Mouse (Mus musculus): ENCODE data around the gene Rdh16. TPM values are rescaled to one million over a fixed set of nuclear protein-coding genes. Genes with fewer than 3 reads are reported as not detected.

The Rdh16 gene
- 0.19 TPM in 1 of 2 replicates, not detected in the other for polyA plus RNA-seq (2011; ENCODE audit: insufficient read depth, insufficient read length, low read depth, missing spikeins)

DNA sequence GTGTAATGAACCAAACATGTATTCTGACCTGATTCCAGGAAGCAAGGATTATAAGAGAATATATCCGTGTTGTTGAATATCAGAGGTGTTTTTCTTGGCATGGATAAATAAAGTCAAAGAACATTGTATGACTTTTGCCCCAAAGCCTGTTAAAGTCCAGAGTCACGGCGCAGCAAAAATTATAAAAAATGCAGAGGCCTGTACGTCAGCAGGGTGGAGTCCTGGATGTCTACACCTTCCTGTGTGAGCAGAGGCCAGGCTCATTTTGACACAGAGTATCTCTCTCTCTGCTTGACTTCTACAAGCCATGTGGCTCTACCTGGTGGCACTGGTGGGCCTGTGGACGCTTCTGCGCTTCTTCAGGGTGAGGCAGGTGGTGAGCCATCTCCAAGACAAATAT lies at the start of gene Rdh16:
TSS of gene Rdh16 (plus strand) at position 262 of the 400 bp plus-strand sequence.
- no peak within 1 kb of the TSS for H3K9ac ChIP-seq (ENCODE audit: low read depth, poor library complexity, severe bottlenecking)
- no peak within 1 kb of the TSS for H3K27ac ChIP-seq (ENCODE audit: insufficient read depth, low read length)
- H3K36me3 ChIP-seq (ENCODE audit: control insufficient read depth, insufficient read depth, low read length, poor library complexity, severe bottlenecking): no peaks in the 10 kb centered on the region
- peaks cover 4% of the 10 kb centered on the region for H3K9me3 ChIP-seq (replicated peaks; ENCODE audit: control insufficient read depth, insufficient read depth, low read length, poor library complexity, severe bottlenecking)
- H3K4me1 ChIP-seq (ENCODE audit: control insufficient read depth, insufficient read depth, low read length): no peaks in the 10 kb centered on the region
- no peaks in the 10 kb centered on the region for H3K27me3 ChIP-seq (ENCODE audit: control insufficient read depth, insufficient read depth, low read length, poor library complexity, severe bottlenecking)
- no peak within 1 kb of the TSS for H3K4me3 ChIP-seq (ENCODE audit: low read depth, low read length)
- TF ChIP-seq POLR2A (IDR thresholded peaks at IDR 0.05; ENCODE audit: insufficient read depth, low read length): no peak
- no peak for TF ChIP-seq CTCF (IDR thresholded peaks at IDR 0.05; ENCODE audit: low read depth, low read length)
- TF ChIP-seq EP300 (IDR thresholded peaks at IDR 0.05; ENCODE audit: insufficient read depth, low read depth, low read length): no peak

DNA sequence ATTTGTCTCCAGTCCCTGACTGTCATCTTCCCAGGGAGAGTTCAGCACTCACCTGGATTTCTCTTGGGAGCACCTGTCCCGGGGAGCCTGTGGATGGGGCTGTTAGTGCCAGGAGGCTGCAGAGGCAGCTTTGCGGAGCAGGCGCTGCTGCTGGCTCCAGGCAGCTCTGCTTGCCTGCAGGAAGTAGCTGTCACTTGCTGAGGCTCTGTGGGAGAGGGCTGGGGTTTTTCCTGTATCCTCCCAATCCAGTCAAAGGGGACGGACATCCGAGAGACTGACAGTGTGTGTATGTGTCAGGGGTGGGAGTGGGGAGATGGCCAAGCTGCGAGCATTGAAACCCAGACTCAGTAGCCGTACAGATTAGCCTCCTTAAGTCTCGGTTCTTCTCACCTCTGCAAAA lies 49.4 kb upstream of the Rdh16 start, which contains the start of gene Gpr182:
TSS of gene Gpr182 (minus strand) at position 185 of the 400 bp plus-strand sequence.
- peaks cover 8% of the 10 kb centered on the region for H3K4me1 ChIP-seq (ENCODE audit: control insufficient read depth, insufficient read depth, low read length)
- H3K27me3 ChIP-seq (ENCODE audit: control insufficient read depth, insufficient read depth, low read length, poor library complexity, severe bottlenecking): 0 out of 2 replicates have a peak, but pooled peaks cover 2% of the 10 kb centered on the region
- no peaks in the 10 kb centered on the region for H3K9me3 ChIP-seq (replicated peaks; ENCODE audit: control insufficient read depth, insufficient read depth, low read length, poor library complexity, severe bottlenecking)
- H3K36me3 ChIP-seq (ENCODE audit: control insufficient read depth, insufficient read depth, low read length, poor library complexity, severe bottlenecking): no peaks in the 10 kb centered on the region
- no peak within 1 kb of the TSS for H3K9ac ChIP-seq (ENCODE audit: low read depth, poor library complexity, severe bottlenecking)
- TF ChIP-seq CTCF (IDR thresholded peaks at IDR 0.05; ENCODE audit: low read depth, low read length) (no peak), EP300 (IDR thresholded peaks at IDR 0.05; ENCODE audit: insufficient read depth, low read depth, low read length) (no peak), POLR2A (IDR thresholded peaks at IDR 0.05; ENCODE audit: insufficient read depth, low read length) (no peak)
- peak within 1 kb of the TSS; percentile 23 for H3K4me3 ChIP-seq (ENCODE audit: low read depth, low read length)
- no peak within 1 kb of the TSS for H3K27ac ChIP-seq (ENCODE audit: insufficient read depth, low read length)

DNA sequence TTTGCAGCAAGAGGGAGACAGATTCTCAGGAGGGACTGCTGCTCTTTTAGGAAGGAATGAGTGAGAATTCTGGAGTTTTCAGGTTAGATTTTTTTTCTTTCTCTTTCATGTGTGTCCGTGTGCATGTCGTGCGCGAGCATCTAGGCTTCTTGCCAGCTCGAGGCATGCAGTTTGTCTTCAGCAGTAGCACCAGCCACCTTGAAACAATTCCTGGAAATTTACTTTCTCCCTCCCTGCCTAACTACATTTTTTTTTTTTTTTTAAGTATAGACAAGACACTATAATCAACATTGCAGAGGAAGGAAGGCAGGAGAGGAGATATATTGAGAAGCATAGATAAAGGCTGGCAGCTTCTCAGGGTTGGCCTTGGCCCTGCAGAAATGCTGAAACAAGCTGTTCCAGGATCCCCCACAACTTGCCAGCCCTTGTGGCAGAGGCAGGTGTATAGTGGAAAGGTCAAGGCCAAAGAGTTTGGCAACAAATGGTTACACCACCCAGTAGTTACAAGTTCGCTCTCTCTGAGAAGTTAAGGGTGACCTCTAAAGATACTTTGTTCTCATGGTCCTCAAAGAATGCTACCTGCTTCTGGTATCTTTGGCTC lies 46.3 kb upstream of the Rdh16 start:
- Histone ChIP-seq H3K36me3 (ENCODE audit: control insufficient read depth, insufficient read depth, low read length, poor library complexity, severe bottlenecking) (no peaks in the 10 kb centered on the region), H3K4me3 (ENCODE audit: low read depth, low read length) (no peak overlapping the region), H3K4me1 (ENCODE audit: control insufficient read depth, insufficient read depth, low read length) (peaks cover 5% of the 10 kb centered on the region), H3K9ac (ENCODE audit: low read depth, poor library complexity, severe bottlenecking) (no peak overlapping the region), H3K27ac (ENCODE audit: insufficient read depth, low read length) (no peak overlapping the region), H3K9me3 (replicated peaks; ENCODE audit: control insufficient read depth, insufficient read depth, low read length, poor library complexity, severe bottlenecking) (no peaks in the 10 kb centered on the region), H3K27me3 (ENCODE audit: control insufficient read depth, insufficient read depth, low read length, poor library complexity, severe bottlenecking) (0 out of 2 replicates have a peak, but pooled peaks cover 2% of the 10 kb centered on the region)
- TF ChIP-seq POLR2A (IDR thresholded peaks at IDR 0.05; ENCODE audit: insufficient read depth, low read length): no peak
- no peak for TF ChIP-seq EP300 (IDR thresholded peaks at IDR 0.05; ENCODE audit: insufficient read depth, low read depth, low read length)
- TF ChIP-seq CTCF (IDR thresholded peaks at IDR 0.05; ENCODE audit: low read depth, low read length): no peak

DNA sequence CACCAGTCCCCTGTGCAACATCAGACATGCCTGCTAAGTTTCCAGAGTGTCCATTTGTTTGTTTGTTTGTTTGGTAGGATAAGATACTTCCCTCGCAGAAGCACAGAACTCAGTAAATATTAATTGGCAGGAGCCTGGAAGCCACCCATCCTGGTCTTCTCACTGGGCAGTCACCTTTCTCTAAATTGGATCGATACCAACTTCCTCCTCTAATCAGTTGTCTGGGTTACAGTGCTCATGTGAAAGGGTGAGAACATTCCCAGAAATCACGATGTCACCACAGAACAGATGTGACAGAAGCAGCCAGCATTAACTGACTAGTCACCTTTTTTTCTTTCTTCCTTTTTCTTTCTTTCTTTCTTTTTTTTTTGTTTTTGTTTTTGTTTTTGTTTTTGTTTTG lies 45.7 kb upstream of the Rdh16 start:
- no peak overlapping the region for H3K9ac ChIP-seq (ENCODE audit: low read depth, poor library complexity, severe bottlenecking)
- H3K27ac ChIP-seq (ENCODE audit: insufficient read depth, low read length): no peak overlapping the region
- no peaks in the 10 kb centered on the region for H3K36me3 ChIP-seq (ENCODE audit: control insufficient read depth, insufficient read depth, low read length, poor library complexity, severe bottlenecking)
- peaks cover 5% of the 10 kb centered on the region for H3K4me1 ChIP-seq (ENCODE audit: control insufficient read depth, insufficient read depth, low read length)
- 0 out of 2 replicates have a peak, but pooled peaks cover 2% of the 10 kb centered on the region for H3K27me3 ChIP-seq (ENCODE audit: control insufficient read depth, insufficient read depth, low read length, poor library complexity, severe bottlenecking)
- no peak overlapping the region for H3K4me3 ChIP-seq (ENCODE audit: low read depth, low read length)
- TF ChIP-seq POLR2A (IDR thresholded peaks at IDR 0.05; ENCODE audit: insufficient read depth, low read length): no peak
- no peak for TF ChIP-seq EP300 (IDR thresholded peaks at IDR 0.05; ENCODE audit: insufficient read depth, low read depth, low read length)
- TF ChIP-seq CTCF (IDR thresholded peaks at IDR 0.05; ENCODE audit: low read depth, low read length): no peak
- H3K9me3 ChIP-seq (replicated peaks; ENCODE audit: control insufficient read depth, insufficient read depth, low read length, poor library complexity, severe bottlenecking): no peaks in the 10 kb centered on the region

DNA sequence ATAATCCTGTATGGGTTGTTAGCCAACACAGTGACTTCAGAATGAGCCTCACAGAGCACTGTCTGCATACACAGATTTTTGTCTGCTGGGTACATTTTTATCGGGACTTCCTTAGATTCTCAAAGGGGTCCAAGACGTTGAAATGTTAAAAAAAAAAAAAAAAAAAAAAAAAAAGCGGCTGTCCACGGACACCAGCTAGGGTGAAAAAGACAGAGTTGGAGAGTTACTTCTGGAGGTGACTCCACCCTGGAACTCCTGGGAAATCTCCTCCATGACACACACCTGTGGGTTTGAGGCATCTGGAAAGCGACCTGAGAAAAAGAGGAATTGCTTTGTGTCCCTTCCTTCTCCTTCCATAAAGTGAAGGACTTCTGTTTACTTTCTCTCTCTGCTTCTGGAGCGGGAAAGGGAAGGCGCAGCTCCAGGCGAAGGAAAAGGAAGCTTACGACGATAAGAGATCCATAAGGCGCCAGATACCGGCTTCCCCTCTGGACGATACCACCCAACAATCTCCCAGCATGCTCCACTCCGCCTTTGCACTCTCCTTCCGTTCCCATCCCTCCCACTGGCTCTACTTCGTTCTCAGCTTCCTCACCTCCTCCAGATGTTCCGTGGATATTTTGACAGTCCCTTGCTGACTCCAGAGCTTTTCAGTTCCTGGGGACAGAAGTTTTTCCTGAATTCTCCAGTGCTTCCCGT lies 45.0 kb upstream of the Rdh16 start:
- Histone ChIP-seq H3K27ac (ENCODE audit: insufficient read depth, low read length) (no peak overlapping the region), H3K4me3 (ENCODE audit: low read depth, low read length) (peak overlapping the region; percentile 2; the same call in 1 of the 2 replicates), H3K9me3 (replicated peaks; ENCODE audit: control insufficient read depth, insufficient read depth, low read length, poor library complexity, severe bottlenecking) (no peaks in the 10 kb centered on the region), H3K4me1 (ENCODE audit: control insufficient read depth, insufficient read depth, low read length) (peaks cover 5% of the 10 kb centered on the region), H3K9ac (ENCODE audit: low read depth, poor library complexity, severe bottlenecking) (no peak overlapping the region), H3K27me3 (ENCODE audit: control insufficient read depth, insufficient read depth, low read length, poor library complexity, severe bottlenecking) (0 out of 2 replicates have a peak, but pooled peaks cover 2% of the 10 kb centered on the region), H3K36me3 (ENCODE audit: control insufficient read depth, insufficient read depth, low read length, poor library complexity, severe bottlenecking) (no peaks in the 10 kb centered on the region)
- no peak for TF ChIP-seq EP300 (IDR thresholded peaks at IDR 0.05; ENCODE audit: insufficient read depth, low read depth, low read length)
- TF ChIP-seq POLR2A (IDR thresholded peaks at IDR 0.05; ENCODE audit: insufficient read depth, low read length): no peak
- TF ChIP-seq CTCF (IDR thresholded peaks at IDR 0.05; ENCODE audit: low read depth, low read length): no peak
